Mouse (Mus musculus): ENCODE measurements around the gene Tspan9.

The Tspan9 gene

DNA sequence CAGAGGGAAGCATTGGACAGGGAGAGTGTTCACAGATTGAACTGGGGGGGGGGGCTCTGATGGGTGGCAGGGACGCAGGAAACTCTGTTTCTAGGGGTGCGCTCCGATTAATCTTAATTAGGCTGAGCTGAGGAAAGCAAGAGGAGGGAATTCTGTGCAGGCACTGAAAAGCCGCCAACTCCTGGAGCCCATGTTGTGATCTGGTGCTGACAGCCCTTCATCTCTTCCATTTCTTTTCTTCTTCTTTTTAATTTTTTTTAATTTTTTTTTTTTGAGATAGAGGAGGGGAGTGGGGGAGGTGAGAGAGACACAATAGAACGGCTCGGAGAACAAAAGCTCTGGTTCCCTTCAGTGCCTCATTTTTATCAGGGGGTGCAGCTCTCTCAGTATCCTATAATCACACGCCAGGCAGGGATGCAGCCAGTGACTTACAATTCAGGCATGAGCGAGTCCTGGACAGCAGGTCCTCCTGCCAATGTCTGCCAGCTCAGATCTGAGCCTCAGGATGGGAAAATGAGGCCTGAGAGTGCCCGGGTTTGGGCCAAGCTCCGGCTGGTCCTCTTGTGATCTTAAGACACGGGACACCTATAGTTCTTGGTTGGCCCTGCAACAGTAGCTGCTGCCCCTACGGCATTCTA lies 72.4 kb downstream of the Tspan9 start:
- DNase-seq = no peak

- no peak for DNase-seq
Measured at GRCm38 (mm10) chr6:128070072-128070872, 73.1 kb downstream of the Tspan9 start.

DNA sequence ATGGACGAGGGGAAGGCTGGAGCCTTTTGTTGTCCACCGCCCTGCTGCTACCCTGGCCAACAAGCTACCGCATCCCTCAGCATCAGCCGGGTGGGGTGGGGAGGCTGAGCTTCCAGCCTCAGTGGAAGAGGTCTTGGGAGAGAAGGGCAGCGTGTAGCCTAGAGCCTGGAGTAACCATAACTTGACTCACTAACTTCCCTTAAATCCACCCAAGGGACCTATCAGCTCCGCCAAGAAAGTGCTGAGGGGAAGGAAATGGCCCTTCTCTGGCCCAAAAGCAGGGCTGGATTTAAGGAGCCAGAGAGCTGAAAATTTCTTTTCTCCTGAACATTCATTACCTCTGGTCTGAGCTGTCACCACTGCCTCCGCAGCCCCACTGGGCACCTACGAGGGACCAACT lies 75.2 kb downstream of the Tspan9 start:
- no peak for DNase-seq

DNA sequence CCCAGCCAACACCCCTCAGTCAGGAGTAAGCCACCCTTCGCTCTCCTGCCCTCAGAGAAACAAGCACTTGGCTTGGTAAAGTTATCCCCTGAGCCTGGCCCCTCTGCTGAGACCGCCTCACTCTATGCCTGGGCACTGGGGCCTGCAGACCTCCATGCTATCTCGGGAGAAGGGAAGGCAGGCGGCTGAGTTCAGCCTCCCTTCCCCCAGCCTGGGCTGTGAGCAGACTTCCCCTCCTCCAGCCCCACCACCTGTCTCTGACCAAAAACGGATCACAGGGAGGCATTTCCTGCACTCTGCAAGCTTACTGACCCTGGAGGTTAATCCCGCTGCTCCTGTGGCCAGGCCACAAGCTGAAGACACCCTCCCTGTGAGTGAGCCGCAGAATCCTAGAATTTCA lies 77.4 kb downstream of the Tspan9 start:
- DNase-seq = peak; percentile 78

DNA sequence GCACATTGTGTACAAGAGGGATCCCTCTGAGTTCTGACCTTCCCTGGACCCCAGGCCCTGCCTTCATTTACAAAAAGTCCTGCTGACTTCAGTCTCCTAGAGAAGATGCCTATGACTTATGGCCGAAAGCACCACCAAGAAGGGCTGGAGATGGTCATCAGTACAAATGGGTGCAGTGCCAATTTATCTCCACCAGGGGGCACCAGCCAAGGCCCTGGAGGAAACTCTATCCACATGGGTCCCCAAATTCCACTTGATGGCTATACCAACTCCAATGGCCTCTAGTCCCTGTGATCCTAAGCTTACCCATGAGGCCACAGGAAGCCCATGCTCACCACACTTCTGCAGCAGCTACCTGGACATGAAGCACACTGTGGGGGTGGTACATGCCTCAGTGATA lies 79.9 kb downstream of the Tspan9 start:
- DNase-seq = no peak

DNA sequence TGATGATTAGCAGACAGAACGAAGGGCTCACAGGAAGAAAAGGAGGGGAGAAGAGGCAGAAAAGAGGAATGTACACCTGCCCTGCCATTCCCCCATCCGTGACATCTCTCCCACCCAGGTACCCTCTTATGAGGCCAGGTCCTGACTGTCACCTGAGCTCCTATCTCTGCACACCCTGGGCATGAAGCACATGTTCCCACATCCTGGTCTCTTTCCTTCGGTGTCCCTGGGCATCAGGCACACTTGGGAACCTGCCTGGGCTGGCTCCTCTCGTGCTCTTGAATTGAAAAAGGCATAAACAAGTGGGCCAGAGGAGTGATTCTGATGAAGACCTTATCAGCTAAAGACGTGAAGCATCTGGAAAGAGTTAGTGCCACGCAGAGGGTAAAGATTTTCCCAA lies 80.6 kb downstream of the Tspan9 start:
- no peak for DNase-seq

DNA sequence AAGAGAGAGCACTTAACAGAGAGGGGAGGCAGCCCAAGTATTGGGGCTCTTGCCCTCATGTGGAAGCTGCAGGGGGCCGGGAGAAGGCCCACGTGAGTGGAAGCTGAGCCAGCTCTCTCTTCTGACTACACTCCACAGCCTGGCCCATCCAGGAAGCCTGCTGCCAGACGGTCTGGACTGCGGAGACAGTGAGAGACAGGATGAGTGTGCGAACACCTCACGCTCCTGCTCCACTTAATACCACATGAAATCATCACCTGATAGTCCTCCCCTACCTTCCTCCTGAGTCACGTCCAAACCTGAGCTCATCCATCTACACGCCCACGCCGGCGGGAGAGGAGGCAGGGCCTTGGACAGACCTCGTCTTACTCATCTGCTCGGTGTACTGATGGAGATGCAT lies 81.2 kb downstream of the Tspan9 start:
- no peak for DNase-seq

DNA sequence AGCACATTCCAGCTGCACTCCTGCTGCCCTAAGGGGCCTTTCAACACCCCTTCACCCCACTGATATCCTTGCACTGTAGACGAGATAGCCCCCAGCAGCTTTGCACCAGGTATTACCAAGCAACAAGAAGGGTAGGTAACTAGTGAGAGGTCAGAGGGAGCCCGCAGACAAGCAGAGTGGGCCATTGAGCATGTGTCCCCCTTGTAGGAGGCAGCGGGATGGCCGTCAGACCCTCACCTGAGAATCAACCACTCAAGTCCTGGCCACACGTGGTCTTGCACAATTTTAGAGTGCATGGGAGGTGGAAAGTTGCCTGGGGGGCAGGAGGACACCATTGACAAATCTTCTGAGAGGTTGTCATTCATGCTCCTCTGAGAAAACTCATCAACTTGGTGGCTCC lies 82.1 kb downstream of the Tspan9 start:
- no peak for DNase-seq

DNA sequence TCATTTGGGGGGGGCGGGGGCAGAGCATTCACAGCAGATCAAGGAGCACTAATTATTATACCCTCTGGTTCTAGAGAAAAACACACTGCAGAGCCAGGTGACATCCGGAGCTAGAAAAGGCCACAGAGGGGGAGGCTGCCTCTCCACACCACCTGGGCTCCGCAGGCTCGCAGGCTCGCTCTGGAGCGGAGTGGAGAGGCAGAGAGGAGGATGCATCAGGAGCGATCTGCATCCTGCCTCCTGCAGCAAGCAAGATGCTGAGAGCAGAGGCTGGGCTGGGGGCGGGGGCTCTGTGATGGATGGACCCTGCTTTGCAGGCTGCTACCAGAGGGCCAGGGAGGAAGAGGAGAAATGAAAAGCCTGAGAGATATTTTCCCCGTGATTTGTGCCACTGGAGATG lies 84.8 kb downstream of the Tspan9 start:
- DNase-seq = no peak

DNA sequence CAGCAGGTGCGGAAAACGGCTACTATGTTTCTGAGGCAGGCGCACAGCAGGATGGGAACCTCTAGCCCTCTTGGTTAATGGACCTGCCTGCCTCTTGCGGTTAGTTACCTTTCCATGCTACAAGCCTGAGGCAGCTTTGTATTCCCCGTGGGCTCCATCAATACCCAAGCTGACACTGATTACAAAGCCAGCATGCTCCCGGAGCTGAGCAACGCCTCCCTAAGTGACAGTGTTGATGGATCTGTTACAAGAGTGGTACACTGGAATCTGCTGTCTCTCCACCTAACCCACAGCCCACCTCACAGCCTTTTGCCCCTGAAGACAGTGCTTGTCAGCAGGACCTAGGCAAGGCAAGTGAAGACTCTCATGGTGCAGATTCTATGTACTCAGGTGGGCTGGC lies 85.2 kb downstream of the Tspan9 start:
- no peak for DNase-seq

DNA sequence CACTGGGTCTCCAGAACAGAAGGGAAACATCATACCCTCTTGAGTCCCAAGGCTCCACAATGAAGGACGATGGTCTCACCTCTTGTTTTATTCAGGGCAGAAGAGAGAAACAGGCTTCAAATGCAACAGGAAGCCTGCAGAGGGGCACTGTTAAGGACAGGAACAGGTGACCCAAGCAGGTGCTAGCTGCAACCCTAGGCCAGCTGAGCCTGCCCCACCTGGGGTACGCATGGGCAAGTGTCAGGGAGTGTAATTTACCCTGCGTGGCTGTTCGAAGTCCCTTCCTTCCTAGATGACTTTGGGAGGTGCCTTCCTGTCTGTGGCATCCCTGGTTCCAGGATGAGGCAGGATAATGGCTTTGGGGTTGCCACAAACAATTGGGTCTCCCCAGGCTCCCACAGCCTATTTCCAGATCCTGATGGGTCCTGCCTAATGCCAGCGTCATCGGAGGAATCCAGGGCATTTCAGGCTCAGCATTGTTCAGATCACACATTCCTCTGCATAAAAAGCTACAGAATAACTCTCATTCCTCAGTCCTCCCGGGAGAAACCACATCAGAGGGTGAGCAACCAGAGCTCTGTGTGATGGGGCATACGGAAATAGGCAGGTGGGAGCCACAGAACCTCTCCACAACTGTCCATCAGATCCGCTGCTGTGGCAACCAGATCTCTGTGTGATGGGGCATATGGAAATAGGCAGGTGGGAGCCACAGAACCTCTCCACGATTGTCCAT lies 90.2 kb downstream of the Tspan9 start:
- no peak for DNase-seq

GRCm38 (mm10) chr6:128047671-128048070 lies 95.7 kb downstream of the Tspan9 start:
- DNase-seq = no peak

GRCm38 (mm10) chr6:128047239-128047638 lies 96.2 kb downstream of the Tspan9 start:
- no peak for DNase-seq

GRCm38 (mm10) chr6:128046799-128047198 lies 96.6 kb downstream of the Tspan9 start:
- no peak for DNase-seq

DNA sequence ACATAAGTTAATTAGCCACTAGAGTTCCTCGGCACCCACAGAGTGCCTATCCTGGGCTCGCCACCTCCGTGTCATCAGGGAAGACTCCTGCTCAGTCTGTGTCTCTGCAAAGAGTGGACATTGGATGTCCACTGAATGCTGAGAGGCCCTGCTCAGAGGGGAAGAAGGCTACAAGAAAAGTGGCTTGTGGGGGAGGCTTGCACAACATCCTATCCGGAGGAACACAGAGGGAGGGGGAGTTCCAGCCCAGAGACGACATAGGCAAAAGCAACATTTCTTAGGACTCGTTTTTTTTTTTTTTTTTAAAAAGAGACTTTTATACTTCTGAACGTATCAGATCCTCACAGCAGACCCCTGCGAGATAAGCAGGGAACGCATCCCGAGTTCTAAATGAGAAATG lies 98.7 kb downstream of the Tspan9 start:
- DNase-seq = no peak

GRCm38 (mm10) chr6:128043486-128043885 lies 99.9 kb downstream of the Tspan9 start:
- no peak for DNase-seq

DNA sequence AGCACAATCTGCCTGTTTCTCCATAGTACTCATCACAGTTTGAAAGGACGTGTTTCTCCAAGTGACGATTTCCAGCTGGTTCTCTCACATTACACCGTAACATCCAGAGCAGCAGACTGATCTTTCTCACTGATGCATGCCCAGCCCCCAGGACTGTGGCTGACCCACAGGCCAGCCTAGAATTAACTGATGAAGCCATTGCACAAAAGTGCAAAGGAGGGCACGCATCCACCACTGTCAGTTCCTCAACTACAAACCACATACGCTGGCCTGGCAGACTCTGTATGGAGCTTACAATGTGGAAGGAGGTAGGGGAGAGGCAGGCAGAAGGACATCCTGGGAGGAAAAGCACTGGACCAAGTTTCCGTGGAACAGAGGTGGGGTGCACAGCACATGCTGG lies 101.6 kb downstream of the Tspan9 start:
- peak; percentile 29 for DNase-seq

- DNase-seq = no peak
Measured at GRCm38 (mm10) chr6:128039077-128039766, 104.2 kb downstream of the Tspan9 start.

GRCm38 (mm10) chr6:128038568-128038967 lies 104.8 kb downstream of the Tspan9 start:
- DNase-seq = peak; percentile 47

DNA sequence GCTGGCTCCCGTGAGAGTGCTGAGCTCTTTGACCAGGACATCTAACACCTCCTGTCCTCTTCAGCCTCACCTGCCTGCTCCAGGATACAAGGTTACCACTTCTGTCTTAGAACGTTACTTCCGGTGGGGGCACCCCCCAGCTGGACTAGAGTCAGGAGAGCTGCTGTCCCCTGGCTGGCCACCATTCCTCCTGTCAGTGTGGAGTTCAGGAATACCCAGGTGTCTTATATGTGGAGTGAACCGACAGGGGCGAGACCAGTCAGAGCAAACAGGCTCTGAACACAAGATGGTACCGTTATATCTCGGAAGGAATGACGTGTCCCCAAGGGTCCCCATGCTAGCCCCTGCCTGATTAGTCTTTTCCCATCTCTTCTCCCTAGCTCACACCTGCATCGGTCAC lies 106.8 kb downstream of the Tspan9 start:
- DNase-seq = no peak

DNA sequence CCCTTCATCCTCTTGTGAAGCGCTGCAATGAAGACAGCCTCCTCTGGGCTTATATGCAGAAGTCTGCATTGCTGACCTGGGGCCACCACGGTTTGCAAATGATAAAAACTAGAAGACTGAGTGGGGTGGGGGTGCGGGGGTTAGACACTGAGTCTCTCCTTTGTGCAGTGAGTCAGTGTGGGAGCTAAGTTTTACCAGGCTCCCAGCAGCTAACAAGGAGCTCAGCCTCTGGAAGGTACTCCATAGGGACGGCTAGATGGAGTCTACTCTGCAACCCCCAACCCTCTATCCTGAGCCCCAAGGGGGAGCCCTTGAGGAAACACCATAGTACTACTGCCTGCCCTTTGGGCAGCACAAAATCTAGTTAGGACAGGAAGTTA lies 107.5 kb downstream of the Tspan9 start:
- peak; percentile 54 for DNase-seq

- peak; percentile 68 for DNase-seq
Measured at GRCm38 (mm10) chr6:128035250-128035929, 108.0 kb downstream of the Tspan9 start.
